Mouse (Mus musculus): ENCODE measurements around the gene Qrich2. TPM values are rescaled to one million over a fixed set of nuclear protein-coding genes. Genes with fewer than 3 reads are reported as not detected.
"Not testable (repeated sequence)": the region's sequence is repeated elsewhere in the genome, so short reads cannot be mapped to it uniquely, and the experiment has no call there.

Gene Qrich2
- total and polyA plus RNA-seq, 3 experiments: 0.23 TPM; not detected in 2

- no peaks in the 10 kb centered on the region for H3K36me3 ChIP-seq (ENCODE audit: control insufficient read depth, insufficient read depth, low read length)
- intact Hi-C loops (cut with DNase I): loop anchor here (5.0 to 10.0 kb wide), 3 partner anchors 39 to 322 kb away; partner anchors contain the start of genes Rhbdf2 and Sphk1
- H3K27ac ChIP-seq: no peak overlapping the region; the same call in 1 of the 2 replicates
Measured at GRCm38 (mm10) chr11:116493191-116493590, 27.1 kb upstream of the Qrich2 start.

GRCm38 (mm10) chr11:116492507-116492906 lies 26.5 kb upstream of the Qrich2 start:
- DNase-seq; H3K27me3 ChIP-seq (ENCODE audit: control insufficient read depth, insufficient read depth, low read length); H3K4me1 ChIP-seq (ENCODE audit: control insufficient read depth, insufficient read depth, low read length); H3K9ac ChIP-seq (ENCODE audit: low read depth, low read length); H3K4me3 ChIP-seq; H3K36me3 ChIP-seq (ENCODE audit: control insufficient read depth, insufficient read depth, low read length); H3K27ac ChIP-seq; H3K79me2 ChIP-seq (replicated peaks; ENCODE audit: control insufficient read depth, insufficient read depth, low read length): not testable (repeated sequence)
- 83% methylated on average over 1 of the region's 1 CpGs for WGBS
- intact Hi-C loops (cut with DNase I): loop anchor here (5.0 to 10.0 kb wide), 3 partner anchors 40 to 322 kb away; partner anchors contain the start of genes Rhbdf2 and Sphk1

More at GRCm38 (mm10) chr11:116493191-116493590, 27.1 kb upstream of the Qrich2 start:
- TF ChIP-seq EP300 (IDR thresholded peaks at IDR 0.05; ENCODE audit: insufficient read depth, low read depth, low read length) (no peak), POLR2A (IDR thresholded peaks at IDR 0.05; ENCODE audit: insufficient read depth, low read depth, low read length) (no peak), CTCF (IDR thresholded peaks at IDR 0.05) (no peak)
- no peaks in the 10 kb centered on the region for H3K79me2 ChIP-seq (replicated peaks; ENCODE audit: control insufficient read depth, insufficient read depth, low read length)
- 53% methylated on average over 5 of the region's 5 CpGs for WGBS
- no peak overlapping the region for H3K4me3 ChIP-seq
- H3K27me3 ChIP-seq (ENCODE audit: control insufficient read depth, insufficient read depth, low read length): no peaks in the 10 kb centered on the region
- DNase-seq: no peak
- H3K4me1 ChIP-seq (ENCODE audit: control insufficient read depth, insufficient read depth, low read length): peaks cover 6% of the 10 kb centered on the region
- H3K9ac ChIP-seq (ENCODE audit: low read depth, low read length): no peak overlapping the region

GRCm38 (mm10) chr11:116491338-116491737 lies 25.3 kb upstream of the Qrich2 start:
- no peak for TF ChIP-seq POLR2A (IDR thresholded peaks at IDR 0.05; ENCODE audit: insufficient read depth, low read depth, low read length)
- TF ChIP-seq CTCF (IDR thresholded peaks at IDR 0.05): no peak
- no peak for TF ChIP-seq EP300 (IDR thresholded peaks at IDR 0.05; ENCODE audit: insufficient read depth, low read depth, low read length)
- 65% methylated on average over 6 of the region's 6 CpGs for WGBS
- H3K36me3 ChIP-seq (ENCODE audit: control insufficient read depth, insufficient read depth, low read length): no peaks in the 10 kb centered on the region
- H3K4me3 ChIP-seq: no peak overlapping the region
- intact Hi-C loops (cut with DNase I): loop anchor here (5.0 to 10.0 kb wide), 3 partner anchors 41 to 323 kb away; partner anchors contain the start of genes Rhbdf2 and Sphk1
- no peaks in the 10 kb centered on the region for H3K27me3 ChIP-seq (ENCODE audit: control insufficient read depth, insufficient read depth, low read length)
- no peak for DNase-seq
- H3K9ac ChIP-seq (ENCODE audit: low read depth, low read length): no peak overlapping the region
- peaks cover 6% of the 10 kb centered on the region for H3K4me1 ChIP-seq (ENCODE audit: control insufficient read depth, insufficient read depth, low read length)
- no peak overlapping the region for H3K27ac ChIP-seq
- H3K79me2 ChIP-seq (replicated peaks; ENCODE audit: control insufficient read depth, insufficient read depth, low read length): no peaks in the 10 kb centered on the region

DNA sequence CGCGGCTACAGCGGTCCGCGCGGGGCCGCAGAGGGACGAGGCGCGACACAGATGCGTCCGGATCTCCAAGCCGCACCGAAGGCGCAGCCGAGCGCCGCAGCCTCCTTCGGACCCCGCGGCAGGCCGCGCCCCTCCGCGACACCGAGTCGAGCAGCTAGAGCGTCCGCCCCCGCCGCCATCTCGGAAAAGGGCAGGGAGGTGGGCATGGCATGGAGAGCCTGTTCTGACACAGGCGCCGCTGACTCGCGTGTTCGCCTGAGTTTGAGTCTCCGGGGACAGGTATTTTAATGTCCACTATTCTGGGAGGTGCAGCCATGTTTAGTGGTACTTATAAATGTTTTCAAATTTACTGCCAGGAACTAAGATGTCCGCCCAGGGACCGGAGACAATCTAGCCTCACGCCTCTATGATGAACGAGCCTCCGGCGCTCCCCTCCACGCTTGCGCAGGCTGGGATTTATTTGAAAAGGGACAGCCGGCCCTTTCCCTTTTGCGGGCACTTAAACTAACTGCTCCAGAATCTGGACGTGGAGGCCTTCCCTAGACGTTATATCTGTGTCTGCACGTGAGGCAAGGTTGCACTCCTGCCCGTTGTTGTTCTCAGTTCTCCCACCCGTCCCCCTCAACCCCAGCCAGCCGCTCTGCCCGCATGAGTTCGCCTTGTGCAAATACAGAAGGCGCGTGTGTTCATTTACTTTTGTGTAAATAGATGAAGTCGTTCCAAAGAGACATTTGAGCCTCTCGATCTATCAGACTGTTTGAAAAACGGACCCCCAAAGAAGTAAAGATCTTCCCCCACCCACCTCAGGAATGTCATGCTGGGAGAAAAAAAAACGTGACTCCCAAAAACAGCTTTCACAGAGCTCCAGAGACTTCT lies 24.4 kb upstream of the Qrich2 start:
- Histone ChIP-seq H3K27ac (peak overlapping the region; percentile 98), H3K79me2 (replicated peaks; ENCODE audit: control insufficient read depth, insufficient read depth, low read length) (no peaks in the 10 kb centered on the region), H3K36me3 (ENCODE audit: control insufficient read depth, insufficient read depth, low read length) (no peaks in the 10 kb centered on the region), H3K27me3 (ENCODE audit: control insufficient read depth, insufficient read depth, low read length) (no peaks in the 10 kb centered on the region), H3K4me1 (ENCODE audit: control insufficient read depth, insufficient read depth, low read length) (peaks cover 6% of the 10 kb centered on the region), H3K9ac (ENCODE audit: low read depth, low read length) (peak overlapping the region; percentile 98), H3K4me3 (peak overlapping the region; percentile 84)
- WGBS: under 1% methylated on average over 60 of the region's 62 CpGs
- TF ChIP-seq CTCF (IDR thresholded peaks at IDR 0.05) (no peak), EP300 (IDR thresholded peaks at IDR 0.05; ENCODE audit: insufficient read depth, low read depth, low read length) (no peak), POLR2A (IDR thresholded peaks at IDR 0.05; ENCODE audit: insufficient read depth, low read depth, low read length) (peak; percentile 75)
- DNase-seq: peak; percentile 93 to 94
- intact Hi-C loops (cut with DNase I): loop anchor here (5.0 to 10.0 kb wide), 3 partner anchors 42 to 324 kb away; partner anchors contain the start of genes Rhbdf2 and Sphk1

- intact Hi-C loops (cut with DNase I): loop anchor here (5.0 to 10.0 kb wide), 3 partner anchors 42 to 325 kb away; partner anchors contain the start of genes Rhbdf2 and Sphk1
- Histone ChIP-seq H3K4me1 (ENCODE audit: control insufficient read depth, insufficient read depth, low read length) (peaks cover 4% of the 10 kb centered on the region), H3K4me3 (peak overlapping the region; percentile 84), H3K79me2 (replicated peaks; ENCODE audit: control insufficient read depth, insufficient read depth, low read length) (0 out of 2 replicates have a peak, but pooled peaks cover under 1% of the 10 kb centered on the region), H3K9ac (ENCODE audit: low read depth, low read length) (peak overlapping the region; percentile 98), H3K36me3 (ENCODE audit: control insufficient read depth, insufficient read depth, low read length) (no peaks in the 10 kb centered on the region), H3K27ac (peak overlapping the region; percentile 98), H3K27me3 (ENCODE audit: control insufficient read depth, insufficient read depth, low read length) (no peaks in the 10 kb centered on the region)
- WGBS: under 1% methylated on average over 34 of the region's 39 CpGs
- TF ChIP-seq POLR2A (IDR thresholded peaks at IDR 0.05; ENCODE audit: insufficient read depth, low read depth, low read length) (no peak), CTCF (IDR thresholded peaks at IDR 0.05) (no peak), EP300 (IDR thresholded peaks at IDR 0.05; ENCODE audit: insufficient read depth, low read depth, low read length) (no peak)
- no peak for DNase-seq
Measured at GRCm38 (mm10) chr11:116489771-116490231, 23.8 kb upstream of the Qrich2 start.
